Mouse (Mus musculus): ENCODE results near the gene Rflna. TPM values are rescaled to one million over a fixed set of nuclear protein-coding genes. Genes with fewer than 3 reads are reported as not detected.

Rflna gene
- total RNA-seq, 4 experiments from 2014 or later, result 0.37 to 0.66 (median 0.45) TPM; not detected in 1

GRCm38 (mm10) chr5:125005871-125006652 is 3.0 kb downstream of the Rflna start:
- peak in 1 of 2 experiments; percentile 22 for DNase-seq (ENCODE audit: low spot score in 2 of 2)

- DNase-seq (ENCODE audit: low spot score in 2 of 2), result no peak
These were observed 3.9 kb downstream of the Rflna start for GRCm38 (mm10) chr5:125006896-125007295.

- DNase-seq (ENCODE audit: low spot score in 2 of 2), result no peak
These were observed 8.1 kb downstream of the Rflna start for GRCm38 (mm10) chr5:125011166-125011565.

GRCm38 (mm10) chr5:125011628-125012027 is 8.6 kb downstream of the Rflna start:
- DNase-seq (ENCODE audit: low spot score in 2 of 2), result no peak

GRCm38 (mm10) chr5:125014497-125014896 is 11.5 kb downstream of the Rflna start:
- peak in 1 of 2 experiments; percentile 67 for DNase-seq (ENCODE audit: low spot score in 2 of 2)

- DNase-seq (ENCODE audit: low spot score in 2 of 2), result no peak
These were observed 12.0 kb downstream of the Rflna start for GRCm38 (mm10) chr5:125015066-125015465.

- DNase-seq (ENCODE audit: low spot score in 2 of 2), result no peak
These were observed 12.6 kb downstream of the Rflna start for GRCm38 (mm10) chr5:125015576-125015975.

GRCm38 (mm10) chr5:125016421-125017242 is 13.6 kb downstream of the Rflna start:
- DNase-seq (ENCODE audit: low spot score in 2 of 2), result no peak

- no peak for DNase-seq (ENCODE audit: low spot score in 2 of 2)
These were observed 14.3 kb downstream of the Rflna start for GRCm38 (mm10) chr5:125017332-125017731.

GRCm38 (mm10) chr5:125019099-125019498 is 16.1 kb downstream of the Rflna start:
- DNase-seq (ENCODE audit: low spot score in 2 of 2), result no peak

GRCm38 (mm10) chr5:125021298-125021697 is 18.3 kb downstream of the Rflna start:
- DNase-seq (ENCODE audit: low spot score in 2 of 2), result peak in 1 of 2 experiments; percentile 56

- DNase-seq (ENCODE audit: low spot score in 2 of 2), result peak in 1 of 2 experiments; percentile 51
These were observed 21.0 kb downstream of the Rflna start for GRCm38 (mm10) chr5:125024002-125024401.

- DNase-seq (ENCODE audit: low spot score in 2 of 2), result peak; percentile 54 to 69
These were observed 25.4 kb downstream of the Rflna start for GRCm38 (mm10) chr5:125028371-125028770.

GRCm38 (mm10) chr5:125028911-125029310 is 25.9 kb downstream of the Rflna start:
- no peak for DNase-seq (ENCODE audit: low spot score in 2 of 2)

- DNase-seq (ENCODE audit: low spot score in 2 of 2), result no peak
These were observed 33.5 kb downstream of the Rflna start for GRCm38 (mm10) chr5:125036483-125036882.

- no peak for DNase-seq (ENCODE audit: low spot score in 2 of 2)
These were observed 36.5 kb downstream of the Rflna start for GRCm38 (mm10) chr5:125039377-125040027.

- DNase-seq (ENCODE audit: low spot score in 2 of 2), result no peak
These were observed 37.1 kb downstream of the Rflna start for GRCm38 (mm10) chr5:125040128-125040584.

GRCm38 (mm10) chr5:125041578-125041977 is 38.6 kb downstream of the Rflna start:
- DNase-seq (ENCODE audit: low spot score in 2 of 2), result no peak

- no peak for DNase-seq (ENCODE audit: low spot score in 2 of 2)
These were observed 40.4 kb downstream of the Rflna start for GRCm38 (mm10) chr5:125043448-125043847.

GRCm38 (mm10) chr5:125045202-125045601 is 42.2 kb downstream of the Rflna start:
- DNase-seq (ENCODE audit: low spot score in 2 of 2), result no peak

GRCm38 (mm10) chr5:125046436-125046835 is 43.4 kb downstream of the Rflna start:
- DNase-seq (ENCODE audit: low spot score in 2 of 2), result no peak

- DNase-seq (ENCODE audit: low spot score in 2 of 2), result no peak
These were observed 46.5 kb downstream of the Rflna start for GRCm38 (mm10) chr5:125049481-125049880.
